Mouse (Mus musculus) megakaryocyte-erythroid progenitor cell, adult 5-6 weeks (primary cell): ENCODE results near the gene Gm31371. TPM values are rescaled to one million over a fixed set of nuclear protein-coding genes. Genes with fewer than 3 reads are reported as not detected.
"Not testable (repeated sequence)": the region's sequence is repeated elsewhere in the genome, so short reads cannot be mapped to it uniquely, and the experiment has no call there.

Experiments
- ATAC-seq: replicated peaks from 2 replicates; pipeline ENCODE4 v1.8.0; 2016; ENCODE audit warnings: mild to moderate bottlenecking, inconsistent platforms; ENCODE audit not compliant: severe bottlenecking, poor library complexity, low FRiP score, low TSS enrichment
- total RNA-seq, 2 experiments: library from RNA; stranded (forward) in 1 of 2; stranded (reverse) in 1 of 2; fragments of 200-1000, 215-1000 nt in 1 of 2; fragments of >200 nt in 1 of 2; fragmentation: Nextera tagmentation in 1 of 2; gene quantifications; 2 replicates each; pipeline ENCODE4 v1.2.3; 2014 to 2017

Gene Gm31371
- total RNA-seq (2014; fragmentation: Nextera tagmentation) (0.84 TPM in 1 of 2 replicates, not detected in the other), total RNA-seq (2017) (not detected in 2 replicates)

- not testable (repeated sequence) for ATAC-seq
Measured at GRCm38 (mm10) chr8:19903092-19903491, at the start of gene Gm31371. TSS of gene Gm31371 (plus strand) at chr8:19903392.

GRCm38 (mm10) chr8:19906425-19907055, 3.3 kb downstream of the Gm31371 start:
- not testable (repeated sequence) for ATAC-seq

DNA sequence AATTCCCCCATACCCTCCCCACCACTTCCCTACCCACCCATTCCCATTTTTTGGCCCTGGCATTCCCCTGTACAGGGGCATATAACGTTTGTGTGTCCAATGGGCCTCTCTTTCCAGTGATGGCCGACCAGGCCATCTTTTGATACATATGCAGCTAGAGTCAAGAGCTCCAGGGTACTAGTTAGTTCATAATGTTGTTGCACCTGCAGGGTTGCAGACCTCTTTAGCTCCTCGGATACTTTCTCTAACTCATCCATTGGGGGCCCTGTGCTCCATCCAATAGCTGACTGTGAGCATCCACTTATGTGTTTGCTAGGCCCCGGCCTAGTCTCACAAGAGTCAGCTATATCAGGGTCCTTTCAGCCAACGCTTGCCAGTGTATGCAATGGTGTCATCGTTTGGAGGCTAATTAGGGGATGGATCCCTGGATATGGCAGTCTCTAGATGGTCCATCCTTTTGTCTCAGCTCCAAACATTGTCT, 5.7 kb downstream of the Gm31371 start:
- not testable (repeated sequence) for ATAC-seq

DNA sequence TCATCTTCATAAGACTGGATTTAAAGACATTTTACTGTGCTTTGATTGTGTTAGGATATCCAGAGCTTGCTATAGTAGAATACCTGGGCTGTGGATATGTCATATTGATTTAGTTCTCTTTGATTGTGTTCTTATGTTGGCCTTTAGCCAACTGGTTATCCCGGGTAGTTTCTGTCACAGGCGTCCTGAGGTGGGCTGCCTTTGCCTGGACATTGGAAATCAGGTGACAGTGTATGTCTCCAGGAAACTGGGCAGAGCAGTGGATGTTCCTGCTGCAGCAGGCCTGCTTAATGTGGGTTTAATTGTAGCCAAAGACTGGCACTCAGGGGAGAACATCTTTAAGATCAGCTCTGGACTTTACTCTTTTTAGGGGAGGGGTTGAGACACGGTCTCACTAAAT, 15.9 kb downstream of the Gm31371 start:
- ATAC-seq = not testable (repeated sequence)

GRCm38 (mm10) chr8:19934274-19934673, 31.1 kb downstream of the Gm31371 start:
- ATAC-seq = not testable (repeated sequence)

DNA sequence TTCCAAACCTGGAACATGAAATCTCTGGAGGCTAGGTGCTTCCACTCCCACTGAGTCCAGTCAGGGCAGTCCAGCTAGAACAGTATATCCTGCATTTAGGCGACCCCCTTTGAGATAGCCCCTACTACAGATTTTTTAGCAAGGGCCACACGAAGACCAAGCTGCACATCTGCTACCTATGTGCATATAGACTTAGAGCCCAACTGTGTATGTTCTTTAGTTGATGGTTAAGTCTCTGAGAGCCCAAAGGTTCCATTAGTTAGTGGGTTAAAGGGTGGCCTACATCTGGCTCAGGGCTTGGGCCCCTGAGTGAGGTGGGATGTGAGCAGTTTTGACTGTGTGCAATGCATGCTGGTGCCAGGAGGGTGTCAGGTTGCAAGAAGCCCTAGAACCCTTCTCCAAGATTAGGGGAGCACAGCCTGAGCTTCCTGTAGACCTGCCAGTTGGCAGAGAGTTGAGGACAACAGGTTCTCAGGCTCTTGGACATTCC, 32.4 kb downstream of the Gm31371 start:
- not testable (repeated sequence) for ATAC-seq

DNA sequence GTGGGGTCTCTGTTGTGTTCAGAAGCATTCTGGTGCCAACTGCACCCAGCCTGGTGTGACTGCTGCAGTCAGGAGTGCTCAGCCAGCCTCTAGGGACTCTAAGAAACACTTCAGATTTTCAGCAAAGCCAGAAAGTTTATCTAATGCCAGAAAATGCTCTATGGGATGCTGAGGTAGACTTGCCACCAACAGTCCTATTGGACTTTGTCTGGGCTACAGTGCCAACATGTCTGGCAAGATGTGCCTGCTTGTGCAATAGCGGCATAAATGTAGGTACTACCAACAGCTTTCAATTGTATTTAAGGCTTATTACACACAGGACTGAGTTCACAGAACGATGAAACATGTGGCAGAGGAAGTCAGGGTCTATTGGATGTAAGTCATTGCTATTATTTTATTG, 57.7 kb downstream of the Gm31371 start:
- no peak for ATAC-seq

DNA sequence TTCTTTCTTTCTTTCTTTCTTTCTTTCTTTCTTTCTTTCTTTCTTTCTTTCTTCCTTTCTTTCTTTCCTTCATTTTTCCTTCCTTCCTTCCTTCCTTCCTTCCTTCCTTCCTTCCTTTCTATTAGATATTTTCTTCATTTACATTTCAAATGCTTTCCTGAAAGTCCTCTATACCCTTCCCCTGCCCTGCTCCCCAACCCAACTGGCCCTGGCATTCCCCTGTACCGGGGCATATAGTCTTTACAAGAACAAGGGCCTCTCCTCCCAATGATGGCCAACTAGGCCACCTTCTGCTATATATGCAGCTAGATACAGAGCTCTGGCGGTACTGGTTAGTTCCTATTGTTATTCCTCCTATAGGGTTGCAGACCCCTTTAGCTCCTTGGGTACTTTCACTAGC, 60.6 kb downstream of the Gm31371 start:
- not testable (repeated sequence) for ATAC-seq

DNA sequence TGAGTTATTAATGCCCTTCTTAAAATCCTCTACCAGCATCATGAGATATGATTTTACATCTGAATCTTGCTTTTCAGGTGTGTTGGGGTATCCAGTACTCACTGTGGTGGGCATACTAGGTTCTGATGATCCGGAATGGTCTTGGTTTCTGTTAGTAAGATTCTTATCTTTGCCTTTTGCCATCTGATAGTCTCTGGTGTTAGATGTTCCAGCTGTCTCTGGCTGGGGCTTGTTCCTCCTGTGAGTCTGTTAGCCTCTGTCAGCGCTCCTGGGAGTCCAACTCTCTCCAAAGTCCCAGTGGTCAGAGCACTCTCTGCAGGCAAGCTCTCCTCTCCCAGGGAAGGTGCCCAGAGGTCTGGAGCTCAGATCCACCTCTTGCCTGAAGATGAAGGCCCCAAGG, 65.0 kb downstream of the Gm31371 start:
- not testable (repeated sequence) for ATAC-seq

DNA sequence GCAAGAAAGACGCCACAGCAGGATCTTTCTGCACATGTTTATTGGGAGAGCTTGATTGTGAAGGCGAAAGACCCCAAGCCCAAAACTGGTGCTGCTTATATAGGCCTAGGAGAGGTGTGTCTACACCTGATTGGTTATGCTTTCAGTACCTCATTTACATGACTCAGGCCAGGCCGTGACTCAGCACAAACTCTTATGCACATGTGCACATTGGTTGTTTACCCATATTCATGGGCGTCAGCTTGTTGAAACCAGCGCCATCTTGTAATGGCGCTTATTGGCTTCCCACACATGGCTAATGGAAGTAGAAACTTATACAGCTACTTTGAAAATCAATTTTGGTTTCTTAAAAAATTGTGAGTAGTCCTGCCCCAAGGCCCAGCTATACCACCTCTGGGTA, 72.0 kb downstream of the Gm31371 start:
- not testable (repeated sequence) for ATAC-seq

Other genes starting within 250 kb of the Gm31371 start
- gene 4930467E23Rik, start 173.8 kb upstream of the Gm31371 start, total RNA-seq (2014; fragmentation: Nextera tagmentation) = not detected in 2 replicates
- 0.38 TPM in 1 of 2 replicates, not detected in the other for gene 4930467E23Rik, start 173.8 kb upstream of the Gm31371 start, total RNA-seq (2017)